Mouse (Mus musculus) frontal cortex, postnatal 25 days (tissue): ENCODE data around the gene Myd88.
A peak's percentile ranks its signal among the peaks of the same experiment; 100 is the strongest.
"Not testable (repeated sequence)": the region's sequence is repeated elsewhere in the genome, so short reads cannot be mapped to it uniquely, and the experiment has no call there.

ENCODE experiments used
- DNase-seq, 2 experiments: peaks; one replicate each; pipeline ENCODE4 v3.0.0; 2022; ENCODE audit warnings: low spot score in 2 of 2

The Myd88 gene

GRCm38 (mm10) chr9:119340909-119341816 is at the start of gene Myd88:
Gene Myd88 (minus strand): TSS chr9:119341411.
- peak; percentile 86 to 93 for DNase-seq

DNA sequence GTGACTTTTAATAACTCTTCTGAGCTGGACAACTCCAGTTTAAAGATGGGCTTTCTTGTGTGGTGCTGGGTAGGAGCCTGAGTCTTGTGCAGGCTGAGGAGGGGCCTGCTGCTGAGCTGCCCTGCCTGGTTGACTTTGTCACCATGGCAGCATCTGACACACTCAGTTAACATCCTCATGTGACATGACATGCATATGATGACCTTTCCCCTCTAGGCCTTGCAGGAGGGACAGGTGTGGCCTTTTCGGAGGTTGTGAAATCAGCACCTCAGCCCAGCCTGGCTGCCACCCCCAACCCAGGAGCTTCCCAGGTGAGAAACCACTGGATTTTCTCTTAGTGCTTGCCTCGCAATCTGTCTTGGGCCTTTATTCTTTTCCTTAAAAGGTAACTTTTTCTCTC is 49.0 kb upstream of the Myd88 start:
- DNase-seq: no peak

DNA sequence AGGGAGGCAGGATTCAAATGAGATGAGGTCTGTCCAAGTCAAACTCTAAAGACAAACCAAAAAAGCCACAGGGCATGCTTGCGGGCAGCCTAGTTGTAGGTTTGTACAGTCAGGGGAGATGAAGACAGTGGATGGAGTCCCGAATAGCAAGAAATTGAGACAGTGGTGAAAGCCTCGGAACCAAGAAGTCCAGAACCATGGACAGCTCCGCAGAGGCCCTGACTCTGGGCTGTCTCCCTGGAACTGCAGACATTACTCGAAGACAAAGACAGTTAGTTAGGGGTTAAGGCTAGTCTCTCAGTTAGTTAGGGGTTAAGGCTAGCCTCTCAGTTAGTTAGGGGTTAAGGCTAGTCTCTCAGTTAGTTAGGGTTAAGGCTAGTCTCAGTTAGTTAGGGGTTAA is 47.7 kb upstream of the Myd88 start:
- no peak for DNase-seq

GRCm38 (mm10) chr9:119382603-119383002 is 41.4 kb upstream of the Myd88 start:
- no peak for DNase-seq

DNA sequence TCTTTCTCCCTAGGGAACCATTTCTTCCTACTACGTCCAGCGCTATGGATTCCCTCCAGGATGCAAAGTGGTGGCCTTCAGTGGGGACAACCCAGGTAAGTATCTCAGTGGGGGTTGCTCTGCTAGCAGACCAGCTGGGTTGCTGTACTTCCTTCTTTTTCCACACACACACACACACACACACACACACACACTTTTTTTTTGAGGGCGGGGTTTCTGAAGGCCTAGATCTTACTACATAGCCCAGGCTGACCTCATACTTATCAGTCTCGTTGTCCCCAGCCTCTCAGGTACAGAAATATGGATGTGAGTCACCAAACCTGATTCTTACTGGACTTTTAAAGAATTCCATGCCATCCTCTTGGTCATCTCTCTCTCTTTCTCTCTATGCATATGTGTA is 37.0 kb upstream of the Myd88 start:
- DNase-seq: no peak

DNA sequence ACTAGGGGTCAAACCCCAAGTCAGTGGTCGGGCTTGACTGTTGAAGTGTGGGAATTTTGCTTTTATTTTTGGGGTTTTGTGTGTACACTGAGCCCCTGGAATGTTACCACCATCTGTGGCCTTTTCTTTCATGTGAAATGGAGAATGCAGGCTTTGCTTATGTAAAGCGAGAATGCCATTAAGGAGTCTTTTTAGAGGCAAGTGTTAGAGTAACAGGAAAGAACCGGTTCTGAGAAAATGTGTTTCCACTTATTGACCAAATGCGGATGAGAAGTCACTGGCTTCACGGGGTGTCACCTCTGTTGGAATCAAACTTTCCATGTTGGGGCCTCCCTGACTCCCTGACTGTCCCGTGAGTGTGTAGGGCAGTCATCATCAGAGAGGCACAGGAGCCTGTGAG is 34.3 kb upstream of the Myd88 start:
- DNase-seq: no peak

GRCm38 (mm10) chr9:119375008-119375407 is 33.8 kb upstream of the Myd88 start:
- no peak for DNase-seq

DNA sequence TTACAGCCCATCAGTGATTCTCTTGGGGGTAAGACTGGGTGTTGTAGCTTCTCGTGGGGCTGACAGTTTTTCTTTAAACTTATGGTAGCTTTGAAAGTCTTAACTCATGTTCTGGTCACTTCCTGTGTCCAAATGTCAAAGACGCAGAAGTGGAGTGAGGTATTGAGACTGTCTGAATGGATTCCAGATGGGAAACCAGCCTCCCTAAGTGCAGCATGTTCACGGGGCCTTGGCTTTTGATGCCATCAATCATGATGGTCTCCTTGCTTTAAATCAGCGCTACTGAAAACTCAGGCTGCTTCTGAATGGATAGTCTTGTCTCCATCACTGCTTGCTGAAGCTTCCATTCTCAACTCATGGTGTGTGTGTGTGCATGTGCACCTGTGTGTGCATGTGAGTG is 30.0 kb upstream of the Myd88 start:
- DNase-seq: no peak

GRCm38 (mm10) chr9:119370770-119371169 is 29.6 kb upstream of the Myd88 start:
- DNase-seq: not testable (repeated sequence)

DNA sequence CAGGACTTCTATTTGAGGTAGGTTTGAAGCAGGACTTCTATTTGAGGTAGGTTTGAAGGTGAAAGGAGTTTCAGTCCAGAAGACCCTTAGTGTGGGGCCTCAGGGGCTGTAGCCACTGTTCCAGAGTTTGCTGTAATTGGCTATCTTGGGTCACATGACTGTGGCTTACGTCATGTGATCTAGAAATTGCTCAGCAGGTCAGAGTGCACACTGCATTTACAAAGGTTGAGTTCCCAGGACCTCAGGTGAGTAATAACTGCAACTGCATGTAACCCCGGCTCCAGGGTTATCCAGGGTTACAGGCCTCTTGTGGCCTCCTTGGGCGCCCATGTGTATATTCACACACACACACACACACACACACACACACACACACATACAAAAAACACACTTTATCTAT is 27.2 kb upstream of the Myd88 start:
- DNase-seq: no peak

GRCm38 (mm10) chr9:119365284-119365683 is 24.1 kb upstream of the Myd88 start, which contains the start of gene Slc22a14:
Gene Slc22a14 (minus strand): TSS chr9:119365553.
- no peak for DNase-seq

DNA sequence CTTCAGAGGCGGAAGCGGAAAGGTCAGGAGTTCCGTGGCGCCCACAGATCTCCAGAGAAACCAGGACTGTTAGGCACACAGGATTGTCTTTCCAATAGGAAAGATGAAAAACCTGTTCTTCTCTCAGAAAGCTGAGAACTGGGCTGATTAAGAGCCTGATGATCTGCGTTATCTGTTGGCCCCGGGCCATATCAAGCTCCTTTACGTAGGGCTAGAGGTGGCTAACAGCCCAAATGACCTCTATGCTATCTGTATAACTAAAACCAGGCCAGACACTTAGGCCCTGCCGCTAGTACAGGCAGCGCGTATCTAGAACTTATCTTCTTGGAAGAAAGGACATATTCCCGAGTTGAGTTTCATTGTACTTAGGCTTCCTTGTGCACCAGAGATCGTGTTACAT is 22.0 kb upstream of the Myd88 start:
- no peak for DNase-seq

DNA sequence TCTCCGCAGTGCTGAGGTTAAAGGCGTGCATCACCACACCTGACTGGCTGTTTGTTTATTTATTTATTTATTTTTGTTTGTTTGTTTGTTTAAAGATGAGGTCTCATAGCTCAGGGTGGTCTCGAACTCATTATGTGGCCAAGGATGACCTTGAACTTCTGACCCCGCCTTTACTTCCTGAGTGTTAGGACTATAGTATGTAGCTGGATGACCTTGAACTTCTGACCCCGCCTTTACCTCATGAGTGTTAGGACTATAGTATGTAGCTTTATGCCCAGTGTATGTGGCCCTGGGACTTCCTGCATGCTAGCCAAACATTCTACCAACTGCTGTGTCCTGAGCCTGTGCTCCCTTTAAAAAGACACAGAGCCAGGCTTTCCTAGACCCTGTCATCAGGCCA is 20.2 kb upstream of the Myd88 start:
- DNase-seq: no peak

- DNase-seq: no peak
These were observed 16.8 kb upstream of the Myd88 start for GRCm38 (mm10) chr9:119358058-119358429.

GRCm38 (mm10) chr9:119357331-119358057 is 16.3 kb upstream of the Myd88 start, which contains the start of gene Xylb:
Gene Xylb (plus strand): TSS chr9:119357381.
- peak; percentile 78 to 87 for DNase-seq

GRCm38 (mm10) chr9:119355943-119356342 is 14.7 kb upstream of the Myd88 start:
- no peak for DNase-seq

DNA sequence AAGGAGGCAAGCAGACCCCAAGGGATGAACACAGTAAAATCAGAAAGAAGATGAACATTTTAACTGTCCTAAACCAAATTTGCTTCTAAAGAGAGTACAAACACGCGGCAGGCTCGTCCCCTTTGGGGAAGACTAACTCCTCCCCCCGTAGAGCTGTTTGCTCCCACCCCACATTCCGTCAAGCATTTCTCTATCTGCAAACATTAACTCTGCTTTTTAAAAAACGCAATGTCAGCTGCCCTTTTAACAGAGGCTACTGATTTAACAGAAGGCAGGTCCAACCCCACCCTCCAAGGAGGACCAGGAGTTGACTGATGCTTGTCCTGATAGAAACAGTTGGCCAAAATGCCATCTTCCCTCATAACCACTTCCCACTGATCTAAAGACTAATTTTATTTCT is 12.7 kb upstream of the Myd88 start:
- DNase-seq: no peak

- DNase-seq: peak in 1 of 2 experiments; percentile 56
These were observed 10.8 kb upstream of the Myd88 start for GRCm38 (mm10) chr9:119352060-119352459.

GRCm38 (mm10) chr9:119350947-119351705 is 9.9 kb upstream of the Myd88 start:
- DNase-seq: no peak

- no peak for DNase-seq
These were observed 9.3 kb upstream of the Myd88 start for GRCm38 (mm10) chr9:119350531-119350930.

GRCm38 (mm10) chr9:119346376-119346775 is 5.2 kb upstream of the Myd88 start:
- DNase-seq: no peak

GRCm38 (mm10) chr9:119342728-119343127 is 1.5 kb upstream of the Myd88 start:
- DNase-seq: no peak
